Mouse (Mus musculus) MEL (cell line): ENCODE measurements around the gene Arel1. TPM values are rescaled to one million over a fixed set of nuclear protein-coding genes. Genes with fewer than 3 reads are reported as not detected.

Source experiments
- DNase-seq: peaks from one replicate; pipeline ENCODE4 v3.0.0; 2011; ENCODE audit warnings: low read depth, low spot score
- H3K27ac ChIP-seq: 2 replicates; pipeline ENCODE4 v1.5.1; 2012; ENCODE audit warnings: low read depth, mild to moderate bottlenecking, control low read depth, low read length, moderate library complexity; ENCODE audit not compliant: control insufficient read depth
- H3K27me3 ChIP-seq, 2 experiments: fragments of 150-350 bp in 1 of 2; sonication (generic) in 1 of 2; 2 replicates each; pipeline ENCODE4 v1.6.1; 2012; ENCODE audit warnings: low read length in 2 of 2, mild to moderate bottlenecking in 2 of 2, improper control_type of control experiment in 1 of 2, moderate library complexity in 1 of 2; ENCODE audit not compliant: insufficient read depth in 2 of 2, control insufficient read depth in 1 of 2
- H3K36me3 ChIP-seq, 2 experiments: 2 replicates each; pipeline ENCODE4 v1.6.1; 2012 to 2014; ENCODE audit warnings: low read length in 2 of 2, improper control_type of control experiment in 1 of 2, inconsistent platforms in 1 of 2, mild to moderate bottlenecking in 1 of 2; ENCODE audit not compliant: insufficient read depth in 2 of 2, control insufficient read depth in 1 of 2
- H3K4me1 ChIP-seq, 2 experiments: fragments of 150-350 bp in 1 of 2; sonication (generic) in 1 of 2; 2 replicates each; pipeline ENCODE4 v1.6.1; 2012; ENCODE audit warnings: low read length in 2 of 2, improper control_type of control experiment in 1 of 2, mild to moderate bottlenecking in 1 of 2; ENCODE audit not compliant: insufficient read depth in 2 of 2, control insufficient read depth in 1 of 2
- H3K4me3 ChIP-seq, 2 experiments: fragments of 150-350 bp in 1 of 2; sonication (generic) in 1 of 2; 2 replicates each; pipeline ENCODE4 v1.5.1; 2012; ENCODE audit warnings: low read depth in 2 of 2, low read length in 2 of 2, mild to moderate bottlenecking in 2 of 2, moderate library complexity in 2 of 2, control low read depth in 1 of 2, improper control_type of control experiment in 1 of 2; ENCODE audit not compliant: control insufficient read depth in 1 of 2, insufficient read depth in 1 of 2
- H3K79me2 ChIP-seq: 2 replicates; pipeline ENCODE4 v1.6.1; 2012; ENCODE audit warnings: mild to moderate bottlenecking, low read length, moderate library complexity; ENCODE audit not compliant: control insufficient read depth, poor library complexity, insufficient read depth
- H3K9ac ChIP-seq: 2 replicates; pipeline ENCODE4 v1.6.1; 2012; ENCODE audit warnings: low read depth, mild to moderate bottlenecking, control low read depth, low read length, moderate library complexity; ENCODE audit not compliant: control insufficient read depth, poor library complexity, severe bottlenecking
- H3K9me3 ChIP-seq: fragments of 150-350 bp; sonication (generic); replicated peaks from 2 replicates; pipeline ENCODE4 v1.6.1; 2012; ENCODE audit warnings: mild to moderate bottlenecking, low read length, improper control_type of control experiment, moderate library complexity; ENCODE audit not compliant: insufficient read depth
- BHLHE40 ChIP-seq: IDR thresholded peaks from 2 replicates; pipeline ENCODE4 v1.6.1; 2012; ENCODE audit warnings: low read depth, mild to moderate bottlenecking, inconsistent platforms, low read length, improper control_type of control experiment, borderline replicate concordance
- CTCF ChIP-seq, 3 experiments: IDR thresholded peaks in 2 of 3; conservative IDR thresholded peaks in 1 of 3; 2 replicates each; pipeline ENCODE4 v1.5.1; 2011 to 2012; ENCODE audit warnings: low read length in 3 of 3, low read depth in 2 of 3, mild to moderate bottlenecking in 2 of 3, improper control_type of control experiment in 1 of 3, inconsistent platforms in 1 of 3, mixed read lengths in 1 of 3, moderate library complexity in 1 of 3; ENCODE audit not compliant: control insufficient read depth in 1 of 3, insufficient read depth in 1 of 3, poor library complexity in 1 of 3, severe bottlenecking in 1 of 3
- ELF1 ChIP-seq: IDR thresholded peaks from 2 replicates; pipeline ENCODE4 v1.6.1; 2014; ENCODE audit warnings: low read depth, mild to moderate bottlenecking, inconsistent platforms, low read length, improper control_type of control experiment, moderate library complexity
- EP300 ChIP-seq, 2 experiments: IDR thresholded peaks; 2 replicates each; pipeline ENCODE4 v1.6.1; 2011; ENCODE audit warnings: improper control_type of control experiment in 2 of 2, low read length in 2 of 2, low read depth in 1 of 2, mild to moderate bottlenecking in 1 of 2
- ETS1 ChIP-seq: IDR thresholded peaks from 2 replicates; pipeline ENCODE4 v1.6.1; 2012; ENCODE audit warnings: low read depth, mild to moderate bottlenecking, inconsistent platforms, low read length, improper control_type of control experiment, moderate library complexity
- MAFK ChIP-seq: IDR thresholded peaks from 2 replicates; pipeline ENCODE4 v1.6.1; 2011; ENCODE audit warnings: low read depth, mild to moderate bottlenecking, low read length, improper control_type of control experiment, borderline replicate concordance
- MAX ChIP-seq: IDR thresholded peaks from 2 replicates; pipeline ENCODE4 v1.6.1; 2011; ENCODE audit warnings: low read length, improper control_type of control experiment
- MAZ ChIP-seq: IDR thresholded peaks from 2 replicates; pipeline ENCODE4 v1.6.1; 2012; ENCODE audit warnings: low read depth, mild to moderate bottlenecking, inconsistent platforms, low read length, improper control_type of control experiment
- MEF2A ChIP-seq: IDR thresholded peaks from 2 replicates; pipeline ENCODE4 v1.6.1; 2014; ENCODE audit warnings: low read depth, mild to moderate bottlenecking, inconsistent platforms, low read length, improper control_type of control experiment; ENCODE audit not compliant: poor library complexity, insufficient replicate concordance, severe bottlenecking; ENCODE audit errors: extremely low read depth
- MXI1 ChIP-seq: IDR thresholded peaks from 2 replicates; pipeline ENCODE4 v1.6.1; 2011; ENCODE audit warnings: mild to moderate bottlenecking, low read depth, low read length, improper control_type of control experiment
- MYB ChIP-seq: IDR thresholded peaks from 2 replicates; pipeline ENCODE4 v1.6.1; 2011; ENCODE audit warnings: mild to moderate bottlenecking, low read depth, low read length, improper control_type of control experiment
- MYC ChIP-seq: IDR thresholded peaks from 2 replicates; pipeline ENCODE4 v1.6.1; 2011; ENCODE audit warnings: low read depth, mild to moderate bottlenecking, low read length, improper control_type of control experiment, moderate library complexity
- POLR2AphosphoS2 ChIP-seq: IDR thresholded peaks from 2 replicates; pipeline ENCODE4 v1.6.1; 2011; ENCODE audit warnings: low read length, improper control_type of control experiment
- SIN3A ChIP-seq: IDR thresholded peaks from 2 replicates; pipeline ENCODE4 v1.6.1; 2012; ENCODE audit warnings: low read length, improper control_type of control experiment, inconsistent platforms
- TCF12 ChIP-seq: IDR thresholded peaks from 2 replicates; pipeline ENCODE4 v1.6.1; 2014; ENCODE audit warnings: low read depth, mild to moderate bottlenecking, inconsistent platforms, low read length, improper control_type of control experiment, moderate library complexity
- USF1 ChIP-seq: IDR thresholded peaks from 2 replicates; pipeline ENCODE4 v1.6.1; 2014; ENCODE audit warnings: low read depth, mild to moderate bottlenecking, inconsistent platforms, low read length, improper control_type of control experiment, moderate library complexity
- USF2 ChIP-seq, 2 experiments: IDR thresholded peaks; 2 replicates each; pipeline ENCODE4 v1.6.1; 2011 to 2012; ENCODE audit warnings: improper control_type of control experiment in 2 of 2, low read length in 2 of 2, borderline replicate concordance in 1 of 2, inconsistent platforms in 1 of 2, low read depth in 1 of 2, mild to moderate bottlenecking in 1 of 2; ENCODE audit not compliant: insufficient read depth in 1 of 2
- ZC3H11A ChIP-seq: IDR thresholded peaks from 2 replicates; pipeline ENCODE4 v1.6.1; 2012; ENCODE audit warnings: low read depth, mild to moderate bottlenecking, inconsistent platforms, low read length, improper control_type of control experiment
- ZKSCAN1 ChIP-seq: IDR thresholded peaks from 2 replicates; pipeline ENCODE4 v1.6.1; 2012; ENCODE audit warnings: low read depth, mild to moderate bottlenecking, inconsistent platforms, low read length, improper control_type of control experiment, moderate library complexity
- ZMIZ1 ChIP-seq: IDR thresholded peaks from 2 replicates; pipeline ENCODE4 v1.6.1; 2012; ENCODE audit warnings: low read depth, mild to moderate bottlenecking, inconsistent platforms, low read length, improper control_type of control experiment, moderate library complexity
- ZNF384 ChIP-seq: IDR thresholded peaks from 2 replicates; pipeline ENCODE4 v1.6.1; 2012; ENCODE audit warnings: low read depth, mild to moderate bottlenecking, inconsistent platforms, low read length, improper control_type of control experiment
- polyA plus RNA-seq, 2 experiments: library from polyadenylated mRNA; stranded (reverse) in 1 of 2; unstranded in 1 of 2; fragments of >175 nt in 1 of 2; fragments of >200 nt in 1 of 2; gene quantifications; 2 replicates each; pipeline versions ENCODE4 v1.2.1 to v1.2.4; 2012; ENCODE audit warnings: low replicate concordance in 2 of 2, low read depth in 1 of 2; ENCODE audit not compliant: insufficient read length in 2 of 2, insufficient read depth in 1 of 2, missing spikeins in 1 of 2
- total RNA-seq: library from RNA; depleted of rRNA; stranded (reverse); fragments of 300-350 nt; gene quantifications from 2 replicates; pipeline ENCODE4 v1.2.3, GENCODE M21; 2012

The Arel1 gene
- total and polyA plus RNA-seq, 3 experiments = 37.2 to 82.5 (median 45.0) TPM

DNA sequence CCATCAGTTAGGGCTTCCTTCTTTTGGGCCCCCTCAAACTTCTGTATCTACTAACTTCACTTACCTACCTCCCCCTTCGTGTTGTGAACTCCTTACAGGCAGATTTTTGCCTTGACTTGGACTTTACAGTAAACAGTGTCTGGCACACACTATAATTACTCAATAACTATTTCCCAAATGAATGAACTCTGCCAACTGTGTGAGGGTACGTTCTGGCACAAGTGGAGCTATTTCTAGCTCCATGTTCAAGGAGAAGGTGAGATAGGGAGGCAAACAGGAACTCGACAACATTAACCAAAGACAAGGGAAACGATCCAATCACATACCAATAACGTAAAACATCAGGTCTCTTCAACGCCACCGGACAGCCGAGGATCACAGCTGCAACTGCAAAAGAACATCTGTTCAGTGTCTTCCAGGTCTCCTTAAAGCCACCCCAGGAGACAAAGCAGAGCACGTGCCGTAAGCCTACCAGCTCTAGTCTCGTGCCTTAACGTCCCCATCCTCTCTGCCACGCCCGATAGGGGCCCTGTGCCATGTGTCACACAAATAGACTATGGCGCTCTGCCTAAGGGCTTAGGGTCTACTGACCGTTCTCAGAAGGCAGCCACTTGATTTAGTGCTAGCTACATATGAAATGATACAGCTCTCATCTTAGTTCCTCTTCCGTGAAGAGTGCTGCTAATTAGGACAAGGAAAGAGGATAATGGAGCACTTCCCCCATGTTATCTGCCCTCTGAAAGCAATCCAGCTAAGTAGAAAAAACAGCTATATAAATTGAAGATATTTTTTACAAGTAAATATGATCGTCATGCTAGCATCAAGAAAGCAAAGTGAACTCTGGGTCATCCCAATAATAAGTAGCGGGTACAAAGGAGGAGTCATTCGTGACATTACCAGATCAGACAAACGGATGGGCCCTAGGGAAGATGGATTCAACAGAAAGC, 27.4 kb downstream of the Arel1 start (continued):
- TF ChIP-seq MYC (peak; percentile 86), ELF1 (no peak), MAX (peak; percentile 91), BHLHE40 (peak; percentile 93), CTCF (IDR thresholded peaks at IDR 0.05 in 2 of 3, conservative IDR thresholded peaks at IDR 0.05 in 1 of 3; ENCODE audit: control insufficient read depth in 1 of 3, insufficient read depth in 1 of 3, low read depth in 2 of 3, low read length in 3 of 3, poor library complexity in 1 of 3, severe bottlenecking in 1 of 3) (no peak), ZNF384 (peak; percentile 79), MAFK (no peak), ZMIZ1 (no peak), POLR2AphosphoS2 (no peak), USF2 (IDR thresholded peaks at IDR 0.05; ENCODE audit: borderline replicate concordance in 1 of 2, insufficient read depth in 1 of 2, low read depth in 1 of 2, low read length in 2 of 2) (no peak), ZKSCAN1 (no peak), MEF2A (0 out of 2 replicates have a peak, but pooled peaks have one; percentile 28), TCF12 (0 out of 2 replicates have a peak, but pooled peaks have one; percentile 33), ZC3H11A (0 out of 2 replicates have a peak, but pooled peaks have one; percentile 14), MYB (peak; percentile 8; the same call in 1 of the 2 replicates)

GRCm38 (mm10) chr12:84941717-84942116, 29.0 kb downstream of the Arel1 start:
- Histone ChIP-seq H3K9ac (peak overlapping the region; percentile 50), H3K4me1 (peaks cover 29 to 42% of the 10 kb centered on the region in 2 experiments), H3K9me3 (no peaks in the 10 kb centered on the region), H3K27ac (peak overlapping the region; percentile 80), H3K36me3 (peaks cover 10 to 50% of the 10 kb centered on the region in 2 experiments), H3K27me3 (no peaks in the 10 kb centered on the region), H3K4me3 (peak overlapping the region in 1 of 2 experiments; percentile 8; a peak in 1 of 4 replicates), H3K79me2 (no peaks in the 10 kb centered on the region)
- TF ChIP-seq BHLHE40 (peak; percentile 91), SIN3A (peak; percentile 49), MAX (peak; percentile 84), ETS1 (peak; percentile 35; the same call in 1 of the 2 replicates), MAZ (no peak), ZNF384 (no peak), MYC (peak; percentile 87), ELF1 (no peak), EP300 (IDR thresholded peaks at IDR 0.05; ENCODE audit: low read depth in 1 of 2, low read length in 2 of 2) (0 out of 4 replicates have a peak, but pooled peaks have one; percentile 7 to 36), USF1 (0 out of 2 replicates have a peak, but pooled peaks have one; percentile 10), MXI1 (peak; percentile 79)
- DNase-seq = peak; percentile 78
